ENCODE assay signal across 12 mouse cellular contexts in the genomic region with DNA sequence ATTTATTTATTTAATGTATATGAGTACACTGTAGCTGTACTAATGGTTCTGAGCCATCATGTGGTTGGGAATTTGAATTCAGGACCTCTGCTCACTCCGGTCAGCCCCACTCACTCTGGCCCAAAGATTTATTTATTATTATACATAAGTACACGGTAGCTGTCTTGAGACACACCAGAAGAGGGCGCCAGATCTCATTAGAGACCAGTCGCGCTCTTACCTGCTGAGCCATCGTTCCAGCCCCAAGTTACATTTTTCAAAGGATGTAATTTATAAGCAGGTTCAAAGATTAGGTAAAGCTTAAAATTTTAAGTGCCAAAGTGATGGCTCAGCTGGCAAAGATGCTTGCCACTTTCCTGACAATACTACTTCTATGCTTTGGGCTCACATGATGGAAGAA. TPM values are rescaled to one million over a fixed set of nuclear protein-coding genes. Genes with fewer than 3 reads are reported as not detected.
DNase-seq lines count a peak whose midpoint lies in the region; ATAC-seq and TF ChIP-seq lines count a peak whose summit lies in the region.
"Had no signal": no experiment of that assay in that cellular context is flagged by ENCODE, and none has a peak within 500 bp of the region (broad histone marks: within the 10 kb centered on the region; RNA-seq: fewer than 3 reads in every experiment).

No protein-coding gene starts in this region.

- H3K4me1 ChIP-seq in kidney, postnatal 0 days (replicated peaks; ENCODE audit: insufficient read depth, low read length), result peaks cover 24% of the 10 kb centered on the region; the same call in 1 of the 2 replicates
- peaks cover 42% of the 10 kb centered on the region for H3K4me1 ChIP-seq in kidney, embryonic 16.5 days (ENCODE audit: insufficient read depth, low read length)
- H3K4me1 ChIP-seq in stomach, postnatal 0 days (replicated peaks; ENCODE audit: control insufficient read depth, insufficient read depth), result peaks cover 6% of the 10 kb centered on the region; the same call in 1 of the 2 replicates
- peaks cover 5% of the 10 kb centered on the region; the same call in 1 of the 2 replicates for H3K4me1 ChIP-seq in forebrain, embryonic 11.5 days (replicated peaks; ENCODE audit: control insufficient read depth, insufficient read depth, low read length)

- no peak overlapping the region for H3K4me3 ChIP-seq in kidney, postnatal 0 days (replicated peaks; ENCODE audit: low read depth, low read length)
- H3K4me3 ChIP-seq in kidney, embryonic 16.5 days (ENCODE audit: low read length), result no peak overlapping the region
- H3K4me3 ChIP-seq in stomach, postnatal 0 days (ENCODE audit: low read depth, low read length), result no peak overlapping the region
- H3K4me3 ChIP-seq in forebrain, embryonic 11.5 days (ENCODE audit: low read depth, low read length), result no peak overlapping the region
- H3K4me3 ChIP-seq: forebrain, embryonic 10.5 days; megakaryocyte, embryonic 14.5 days; neural tube, embryonic 15.5 days had no signal

- H3K9me3 ChIP-seq in kidney, postnatal 0 days (replicated peaks; ENCODE audit: low read length), result no peaks in the 10 kb centered on the region
- no peaks in the 10 kb centered on the region for H3K9me3 ChIP-seq in kidney, embryonic 16.5 days (ENCODE audit: low read length)
- H3K9me3 ChIP-seq in stomach, postnatal 0 days (ENCODE audit: control insufficient read depth, low read length), result no peaks in the 10 kb centered on the region
- H3K9me3 ChIP-seq in forebrain, embryonic 11.5 days (ENCODE audit: control insufficient read depth, low read length), result no peaks in the 10 kb centered on the region
- H3K9me3 ChIP-seq: forebrain, embryonic 10.5 days; megakaryocyte, embryonic 14.5 days; neural tube, embryonic 15.5 days had no signal

- ATAC-seq in CD4-positive, CD25-positive, alpha-beta regulatory T cell, adult 4 months, result no peak
- ATAC-seq in kidney, postnatal 0 days (replicated peaks; ENCODE audit: low FRiP score, low read depth), result no peak
- ATAC-seq in kidney, embryonic 16.5 days (ENCODE audit: low FRiP score, low TSS enrichment), result no peak
- ATAC-seq in stomach, postnatal 0 days (ENCODE audit: low FRiP score, low TSS enrichment), result no peak
- ATAC-seq in forebrain, embryonic 11.5 days (replicated peaks; ENCODE audit: low FRiP score), result no peak
- ATAC-seq: hindbrain, embryonic 16.5 days had no signal

- 80% methylated on average over 6 of the region's 6 CpGs for WGBS in kidney, postnatal 0 days
- WGBS in kidney, embryonic 16.5 days, result 85% methylated on average over 6 of the region's 6 CpGs
- 78% methylated on average over 6 of the region's 6 CpGs for WGBS in stomach, postnatal 0 days
- 85% methylated on average over 6 of the region's 6 CpGs for WGBS in forebrain, embryonic 11.5 days

- no peaks in the 10 kb centered on the region for H3K27me3 ChIP-seq in kidney, postnatal 0 days (ENCODE audit: insufficient read depth, low read length)
- no peaks in the 10 kb centered on the region for H3K27me3 ChIP-seq in kidney, embryonic 16.5 days (ENCODE audit: insufficient read depth, low read length)
- H3K27me3 ChIP-seq in stomach, postnatal 0 days (ENCODE audit: control insufficient read depth, insufficient read depth, low read length), result no peaks in the 10 kb centered on the region
- H3K27me3 ChIP-seq in forebrain, embryonic 11.5 days (ENCODE audit: control insufficient read depth, insufficient read depth, low read length), result no peaks in the 10 kb centered on the region
- H3K27me3 ChIP-seq: neural tube, embryonic 15.5 days had no signal

- peak; percentile 56 for DNase-seq in CD4-positive, CD25-positive, alpha-beta regulatory T cell, adult 2 months (ENCODE audit: low read depth, low spot score)
- no peak for DNase-seq in kidney, postnatal 0 days (ENCODE audit: low spot score)
- peak; percentile 54 for DNase-seq in thymus, postnatal 4 days
- no peak for DNase-seq in thymus, adult 18-20 months
- no peak for DNase-seq in stomach, postnatal 0 days (ENCODE audit: low spot score)
- DNase-seq in forebrain, embryonic 11.5 days (ENCODE audit: low spot score), result no peak

- H3K27ac ChIP-seq in kidney, postnatal 0 days, result no peak overlapping the region
- H3K27ac ChIP-seq in kidney, embryonic 16.5 days (ENCODE audit: low read length), result no peak overlapping the region
- H3K27ac ChIP-seq in stomach, postnatal 0 days (replicated peaks), result no peak overlapping the region
- no peak overlapping the region for H3K27ac ChIP-seq in forebrain, embryonic 11.5 days (ENCODE audit: low read depth, low read length)
- H3K27ac ChIP-seq: forebrain, embryonic 10.5 days; neural tube, embryonic 15.5 days had no signal

- TF ChIP-seq CTCF in kidney, postnatal 0 days (IDR thresholded peaks at IDR 0.05; ENCODE audit: low read depth), result peak; percentile 40; the same call in 1 of the 2 replicates
- peak; percentile 48 for TF ChIP-seq CTCF in stomach, postnatal 0 days (IDR thresholded peaks at IDR 0.05; ENCODE audit: low read depth)

- no peaks in the 10 kb centered on the region for H3K36me3 ChIP-seq in kidney, postnatal 0 days (ENCODE audit: insufficient read depth, low read length)
- no peaks in the 10 kb centered on the region for H3K36me3 ChIP-seq in kidney, embryonic 16.5 days (ENCODE audit: insufficient read depth, low read length)
- H3K36me3 ChIP-seq in stomach, postnatal 0 days (ENCODE audit: control insufficient read depth, insufficient read depth, low read length), result no peaks in the 10 kb centered on the region
- no peaks in the 10 kb centered on the region for H3K36me3 ChIP-seq in forebrain, embryonic 11.5 days (ENCODE audit: control insufficient read depth, insufficient read depth, low read length)
- H3K36me3 ChIP-seq: forebrain, embryonic 10.5 days; neural tube, embryonic 15.5 days had no signal

- no peak for TF ChIP-seq EP300 in stomach, postnatal 0 days (optimal IDR thresholded peaks at IDR 0.05)

- no peak overlapping the region for H3K4me2 ChIP-seq in kidney, postnatal 0 days (ENCODE audit: low read length)
- H3K4me2 ChIP-seq in kidney, embryonic 16.5 days (replicated peaks; ENCODE audit: low read depth, low read length), result no peak overlapping the region
- no peak overlapping the region for H3K4me2 ChIP-seq in stomach, postnatal 0 days (replicated peaks; ENCODE audit: low read depth)
- no peak overlapping the region for H3K4me2 ChIP-seq in forebrain, embryonic 11.5 days (ENCODE audit: low read depth, low read length, severe bottlenecking)
- H3K4me2 ChIP-seq: neural tube, embryonic 15.5 days had no signal

- no peak overlapping the region for H3K9ac ChIP-seq in kidney, postnatal 0 days (ENCODE audit: low read depth, low read length)
- H3K9ac ChIP-seq in kidney, embryonic 16.5 days (replicated peaks; ENCODE audit: low read length), result no peak overlapping the region
- H3K9ac ChIP-seq in stomach, postnatal 0 days (ENCODE audit: low read length), result no peak overlapping the region
- no peak overlapping the region for H3K9ac ChIP-seq in forebrain, embryonic 11.5 days (ENCODE audit: low read length)
- H3K9ac ChIP-seq: neural tube, embryonic 15.5 days had no signal

RNA-seq across cellular contexts. Expression of gene Smu1, which starts 20.9 kb away (rescaled TPM):
- polyA plus RNA-seq in CD4-positive, CD25-positive, alpha-beta regulatory T cell, adult 4 months (2017; shearing (Covaris generic)), result 100 to 1,000 TPM; 122 to 123 TPM
- 122 and 126 TPM in 2 replicates for polyA plus RNA-seq in kidney, postnatal 0 days (2015; fragmentation: Nextera tagmentation; extraction: Ambion mirVana)
- 170 and 176 TPM in 2 replicates for polyA plus RNA-seq in kidney, embryonic 16.5 days (2015; fragmentation: Nextera tagmentation; extraction: Ambion mirVana)
- 79.9 and 80.9 TPM in 2 replicates for polyA plus RNA-seq in stomach, postnatal 0 days (2015; fragmentation: Nextera tagmentation; extraction: Ambion mirVana)
- polyA plus RNA-seq in forebrain, embryonic 11.5 days (2014; fragmentation: Nextera tagmentation; extraction: Ambion mirVana), result 185 and 191 TPM in 2 replicates

RNA-seq across cellular contexts. Expression of gene Dnaja1, which starts 56.7 kb away (rescaled TPM):
- 100 to 1,000 TPM; 399 to 683 TPM for polyA plus RNA-seq in CD4-positive, CD25-positive, alpha-beta regulatory T cell, adult 4 months (2017; shearing (Covaris generic))
- polyA plus RNA-seq in kidney, postnatal 0 days (2015; fragmentation: Nextera tagmentation; extraction: Ambion mirVana), result 417 and 435 TPM in 2 replicates
- 469 and 481 TPM in 2 replicates for polyA plus RNA-seq in kidney, embryonic 16.5 days (2015; fragmentation: Nextera tagmentation; extraction: Ambion mirVana)
- 185 and 203 TPM in 2 replicates for polyA plus RNA-seq in stomach, postnatal 0 days (2015; fragmentation: Nextera tagmentation; extraction: Ambion mirVana)
- polyA plus RNA-seq in forebrain, embryonic 11.5 days (2014; fragmentation: Nextera tagmentation; extraction: Ambion mirVana), result 640 and 645 TPM in 2 replicates

Comparison
In these comparisons a context has a peak if more than half of its experiments do, and no peak if none do; other contexts are left out.
1. DNase-seq: peak in CD4-positive, CD25-positive, alpha-beta regulatory T cell, adult 2 months (single experiment) and thymus, postnatal 4 days (single experiment); none in kidney, postnatal 0 days (single experiment), thymus, adult 18-20 months (0 of 2), stomach, postnatal 0 days (single experiment) and forebrain, embryonic 11.5 days (single experiment).